Mouse (Mus musculus) neural tube, embryonic 13.5 days (tissue): Measurements from ENCODE around the gene Tenm4. TPM values are rescaled to one million over a fixed set of nuclear protein-coding genes. Genes with fewer than 3 reads are reported as not detected.

ENCODE experiments used
- ATAC-seq: fragments of 200-750 bp; cut with Nextera tagmentation; 2 replicates; pipeline ENCODE4 v1.8.0; 2017; ENCODE audit warnings: low read depth, mild to moderate bottlenecking, moderate TSS enrichment, moderate library complexity
- H3K27ac ChIP-seq: fragments of 300-500 bp; sonication (generic); replicated peaks from 2 replicates; pipeline ENCODE4 v1.5.1; 2015; ENCODE audit warnings: moderate library complexity, mild to moderate bottlenecking, inconsistent platforms
- H3K27me3 ChIP-seq: fragments of 300-500 bp; sonication (generic); 2 replicates; pipeline ENCODE4 v1.6.1; 2015; ENCODE audit warnings: mild to moderate bottlenecking, inconsistent platforms
- H3K36me3 ChIP-seq: fragments of 300-500 bp; sonication (generic); 2 replicates; pipeline ENCODE4 v1.6.1; 2015; ENCODE audit warnings: mild to moderate bottlenecking, inconsistent platforms
- H3K4me1 ChIP-seq: fragments of 300-500 bp; sonication (generic); replicated peaks from 2 replicates; pipeline ENCODE4 v1.6.1; 2015; ENCODE audit warnings: inconsistent platforms
- H3K4me2 ChIP-seq: fragments of 300-500 bp; sonication (generic); 2 replicates; pipeline ENCODE4 v1.6.1; 2015; ENCODE audit warnings: inconsistent platforms, mild to moderate bottlenecking, moderate library complexity
- H3K4me3 ChIP-seq: fragments of 300-500 bp; sonication (generic); 2 replicates; pipeline ENCODE4 v1.5.1; 2015; ENCODE audit warnings: mild to moderate bottlenecking, inconsistent platforms
- H3K9ac ChIP-seq: fragments of 300-500 bp; sonication (generic); 2 replicates; pipeline ENCODE4 v1.6.1; 2015; ENCODE audit warnings: moderate library complexity, mild to moderate bottlenecking, inconsistent platforms
- H3K9me3 ChIP-seq: fragments of 300-500 bp; sonication (generic); 2 replicates; pipeline ENCODE4 v1.6.1; 2016; ENCODE audit warnings: inconsistent platforms
- WGBS: fragments of 180-500 bp; shearing (Covaris S2); methylation state at CpG from one replicate; pipeline ENCODE4 v1.1.7; 2015; 5-methylcytosine and 5-hydroxymethylcytosine counted together
- polyA plus RNA-seq: library from polyadenylated mRNA; unstranded; fragments of >200 nt; fragmentation: Nextera tagmentation; extraction: Ambion mirVana; gene quantifications from 2 replicates; pipeline ENCODE4 v1.2.1, GENCODE M21; 2015

Gene Tenm4
- polyA plus RNA-seq, 1 experiment from 2014 or later: 36.8 TPM

DNA sequence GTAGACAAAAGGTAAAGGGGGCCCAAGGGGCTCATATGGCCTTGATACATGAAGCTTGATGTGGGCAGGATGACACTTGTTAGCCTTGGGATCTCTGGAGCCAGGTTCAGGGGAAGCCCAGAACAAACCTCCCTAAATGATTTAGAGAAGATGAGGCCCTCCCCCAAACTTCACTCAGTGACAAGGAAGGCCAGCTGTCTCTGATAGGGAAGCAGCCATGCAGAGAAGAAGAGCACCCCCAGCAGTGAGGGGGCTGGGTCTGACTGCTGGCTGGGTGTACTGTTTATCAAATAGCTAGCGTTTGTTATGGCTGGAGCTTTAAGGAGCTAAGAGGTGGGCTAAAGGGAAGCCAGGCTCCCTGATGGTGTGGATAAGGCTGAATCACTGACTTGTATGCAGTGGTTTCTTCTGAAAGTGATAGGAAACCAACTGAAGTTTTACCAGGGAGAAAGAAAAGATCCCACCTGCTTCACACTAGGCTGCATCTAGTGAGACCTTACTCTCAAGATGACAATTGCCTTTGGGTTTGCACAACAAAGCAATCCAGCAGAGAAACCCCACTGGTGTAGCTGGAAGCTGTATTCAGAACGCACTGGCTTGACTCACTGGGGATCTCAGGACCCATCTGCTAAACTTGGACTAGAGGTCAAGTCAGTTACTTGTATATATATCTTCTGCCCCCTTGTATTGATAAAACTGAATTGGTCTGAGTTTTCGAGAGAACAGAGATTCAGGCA is 392.5 kb downstream of the Tenm4 start:
- no peak overlapping the region for H3K9ac ChIP-seq
- 26% methylated on average over 3 of the region's 3 CpGs for WGBS
- H3K4me1 ChIP-seq: peaks cover 13% of the 10 kb centered on the region
- H3K9me3 ChIP-seq: no peaks in the 10 kb centered on the region
- no peak for ATAC-seq
- H3K27ac ChIP-seq: no peak overlapping the region
- peaks cover 8% of the 10 kb centered on the region; the same call in 1 of the 2 replicates for H3K27me3 ChIP-seq
- H3K4me3 ChIP-seq: no peak overlapping the region
- no peaks in the 10 kb centered on the region for H3K36me3 ChIP-seq
- no peak overlapping the region for H3K4me2 ChIP-seq

- Histone ChIP-seq H3K27me3 (peaks cover 5% of the 10 kb centered on the region; the same call in 1 of the 2 replicates), H3K4me3 (no peak overlapping the region), H3K4me2 (no peak overlapping the region), H3K36me3 (no peaks in the 10 kb centered on the region), H3K9me3 (no peaks in the 10 kb centered on the region), H3K4me1 (peaks cover 13% of the 10 kb centered on the region), H3K27ac (no peak overlapping the region), H3K9ac (no peak overlapping the region)
- ATAC-seq: no peak
- WGBS: 72% methylated on average over 4 of the region's 4 CpGs
Measured at GRCm38 (mm10) chr7:96565806-96566205, 394.8 kb downstream of the Tenm4 start.

DNA sequence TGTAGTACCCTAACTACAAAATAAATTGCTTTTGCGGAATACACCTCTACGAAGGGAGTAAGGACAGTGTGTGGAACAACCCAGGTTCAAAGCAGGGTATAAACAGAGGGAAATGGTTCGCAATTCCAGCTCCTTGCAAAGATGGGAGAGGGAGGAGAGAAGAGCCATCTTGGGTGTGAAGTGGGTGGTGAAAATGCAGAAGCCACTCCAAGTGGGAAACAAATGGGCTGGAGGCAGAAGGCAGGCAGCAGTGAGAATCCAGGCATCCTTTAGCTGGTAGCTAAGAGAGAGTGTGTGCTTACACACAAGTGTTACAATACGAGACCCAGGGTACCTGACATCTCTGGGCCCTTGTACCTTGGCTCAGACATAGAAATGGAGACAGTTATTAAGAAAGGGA is 395.2 kb downstream of the Tenm4 start:
- 0 out of 2 replicates have a peak, but pooled peaks cover 2% of the 10 kb centered on the region for H3K27me3 ChIP-seq
- no peaks in the 10 kb centered on the region for H3K9me3 ChIP-seq
- no peak overlapping the region for H3K4me3 ChIP-seq
- no peak overlapping the region for H3K4me2 ChIP-seq
- peaks cover 13% of the 10 kb centered on the region for H3K4me1 ChIP-seq
- H3K36me3 ChIP-seq: no peaks in the 10 kb centered on the region
- WGBS: 83% methylated on average over 4 of the region's 4 CpGs
- no peak overlapping the region for H3K9ac ChIP-seq
- H3K27ac ChIP-seq: no peak overlapping the region
- ATAC-seq: no peak

DNA sequence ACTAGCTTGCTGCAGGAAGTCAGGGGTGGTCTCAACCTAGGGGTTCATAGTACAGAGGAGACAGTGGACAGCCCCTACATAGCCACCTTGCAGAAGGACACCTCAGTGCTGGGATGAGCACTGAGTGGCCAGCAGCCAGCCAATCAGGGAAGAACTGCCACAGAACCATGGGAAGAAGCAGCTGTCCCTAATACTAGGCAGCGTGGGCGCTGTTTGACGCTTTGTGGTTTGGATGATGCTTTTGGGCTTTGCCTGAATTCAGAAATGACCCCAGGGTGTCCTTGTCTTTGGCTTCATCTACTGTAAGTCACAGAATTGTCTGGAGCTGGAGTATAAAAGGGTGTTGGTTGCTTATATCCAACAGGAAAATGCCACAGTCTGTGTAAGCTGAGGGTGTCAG is 397.0 kb downstream of the Tenm4 start:
- Histone ChIP-seq H3K27ac (no peak overlapping the region), H3K36me3 (no peaks in the 10 kb centered on the region), H3K4me2 (no peak overlapping the region), H3K4me3 (no peak overlapping the region), H3K4me1 (peaks cover 14% of the 10 kb centered on the region), H3K27me3 (0 out of 2 replicates have a peak, but pooled peaks cover 2% of the 10 kb centered on the region), H3K9me3 (no peaks in the 10 kb centered on the region), H3K9ac (no peak overlapping the region)
- ATAC-seq: no peak
- 77% methylated on average over 3 of the region's 3 CpGs for WGBS

GRCm38 (mm10) chr7:96570965-96571364 is 399.9 kb downstream of the Tenm4 start:
- Histone ChIP-seq H3K9ac (no peak overlapping the region), H3K36me3 (no peaks in the 10 kb centered on the region), H3K27me3 (0 out of 2 replicates have a peak, but pooled peaks cover 2% of the 10 kb centered on the region), H3K4me2 (no peak overlapping the region), H3K27ac (no peak overlapping the region), H3K9me3 (no peaks in the 10 kb centered on the region), H3K4me3 (no peak overlapping the region), H3K4me1 (peaks cover 34% of the 10 kb centered on the region)
- ATAC-seq: no peak

DNA sequence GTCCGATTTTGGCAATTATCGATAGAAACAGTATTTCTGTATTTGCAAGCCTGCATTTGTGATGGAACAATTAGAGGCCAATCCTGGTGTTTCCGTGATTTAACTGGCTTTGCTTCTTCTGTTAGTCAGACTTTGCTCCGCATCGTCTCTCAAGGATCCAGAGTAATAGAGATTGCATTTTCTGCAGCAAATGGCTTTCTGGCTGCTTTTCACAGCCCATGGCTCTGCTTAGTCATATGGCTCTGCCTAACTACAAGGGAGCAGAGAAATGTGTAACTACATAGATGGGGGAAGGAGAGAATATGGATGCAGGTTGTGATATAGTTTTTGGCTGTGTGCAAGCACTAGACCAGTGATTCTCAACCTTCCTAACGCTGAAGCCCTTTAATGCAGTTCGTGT is 401.9 kb downstream of the Tenm4 start:
- H3K9me3 ChIP-seq: no peaks in the 10 kb centered on the region
- 87% methylated on average over 7 of the region's 7 CpGs for WGBS

GRCm38 (mm10) chr7:96575202-96575650 is 404.2 kb downstream of the Tenm4 start:
- Histone ChIP-seq H3K4me3 (no peak overlapping the region), H3K9ac (no peak overlapping the region), H3K27ac (peak overlapping the region; percentile 70), H3K4me2 (no peak overlapping the region), H3K4me1 (peaks cover 47% of the 10 kb centered on the region), H3K27me3 (no peaks in the 10 kb centered on the region), H3K36me3 (no peaks in the 10 kb centered on the region), H3K9me3 (no peaks in the 10 kb centered on the region)
- 29% methylated on average over 7 of the region's 7 CpGs for WGBS
- ATAC-seq: peak; percentile 89

More for the DNA sequence above, 401.9 kb downstream of the Tenm4 start:
- H3K27me3 ChIP-seq: no peaks in the 10 kb centered on the region
- no peak overlapping the region for H3K4me2 ChIP-seq
- no peak for ATAC-seq
- H3K4me3 ChIP-seq: no peak overlapping the region
- no peak overlapping the region for H3K27ac ChIP-seq
- no peaks in the 10 kb centered on the region for H3K36me3 ChIP-seq
- H3K4me1 ChIP-seq: peaks cover 47% of the 10 kb centered on the region
- no peak overlapping the region for H3K9ac ChIP-seq

DNA sequence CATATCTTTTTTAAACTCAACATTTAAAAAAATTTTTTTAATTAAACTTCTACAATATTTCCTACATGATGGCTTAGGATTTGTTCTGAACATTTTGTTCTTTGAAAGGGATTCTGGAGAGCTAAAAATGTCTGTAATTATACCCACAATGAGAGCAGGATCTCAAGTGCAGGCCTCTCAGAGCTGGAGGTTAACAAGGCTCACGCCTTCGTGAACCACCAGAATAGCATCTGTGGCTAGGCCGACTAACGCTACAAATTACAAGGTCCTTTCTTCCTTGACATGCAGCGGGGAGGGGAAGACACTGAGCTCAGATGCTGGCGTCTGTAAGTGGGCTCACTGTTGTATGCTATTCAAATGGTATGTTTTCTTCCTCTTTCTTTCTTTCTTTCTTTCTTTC is 411.7 kb downstream of the Tenm4 start:
- Histone ChIP-seq H3K4me1 (peaks cover 2% of the 10 kb centered on the region), H3K27ac (no peak overlapping the region), H3K36me3 (no peaks in the 10 kb centered on the region), H3K9me3 (no peaks in the 10 kb centered on the region), H3K9ac (no peak overlapping the region), H3K4me2 (no peak overlapping the region), H3K4me3 (no peak overlapping the region), H3K27me3 (no peaks in the 10 kb centered on the region)
- WGBS: 11% methylated on average over 6 of the region's 6 CpGs
- no peak for ATAC-seq

DNA sequence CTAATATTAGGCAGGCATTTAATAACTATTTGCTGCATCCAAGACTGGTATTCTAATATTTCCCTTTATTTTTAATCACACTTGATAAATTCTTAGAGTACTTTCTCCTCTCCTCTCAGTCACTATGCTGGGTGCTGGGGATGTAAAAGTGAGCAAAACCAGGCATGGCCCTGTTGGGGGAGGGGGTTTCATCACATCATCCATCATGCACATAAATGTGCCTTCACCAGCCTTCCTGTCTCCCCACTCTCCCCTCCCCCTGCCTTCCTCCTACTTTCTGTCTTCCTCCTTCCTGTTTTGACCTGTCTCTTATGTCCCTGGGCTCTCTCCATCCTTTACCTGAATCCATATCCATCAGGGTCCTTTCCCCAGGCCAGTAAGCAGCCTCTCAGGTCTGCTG is 416.4 kb downstream of the Tenm4 start:
- Histone ChIP-seq H3K27me3 (no peaks in the 10 kb centered on the region), H3K36me3 (no peaks in the 10 kb centered on the region), H3K27ac (no peak overlapping the region), H3K4me3 (no peak overlapping the region), H3K9me3 (no peaks in the 10 kb centered on the region), H3K4me2 (no peak overlapping the region), H3K4me1 (no peaks in the 10 kb centered on the region; the same call in 1 of the 2 replicates), H3K9ac (no peak overlapping the region)
- no peak for ATAC-seq

DNA sequence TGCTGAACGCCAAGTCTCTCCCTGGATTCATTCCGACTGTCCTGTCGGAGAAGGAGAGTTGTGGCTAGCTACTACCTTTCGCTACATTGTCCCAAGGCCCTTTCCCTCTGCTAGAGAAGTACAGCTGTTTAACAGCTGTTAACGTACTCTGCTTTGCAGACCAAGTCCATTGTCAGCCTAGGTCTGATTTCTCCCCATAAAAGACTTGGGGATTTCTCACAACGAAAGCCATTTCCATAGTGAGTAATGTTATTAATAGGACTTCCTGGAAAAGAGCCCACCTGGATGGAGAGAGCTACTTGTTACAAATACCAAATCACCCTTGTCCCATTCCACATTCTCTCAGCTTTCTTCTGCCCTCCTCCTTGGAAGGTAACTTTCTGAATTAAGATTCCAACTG is 417.5 kb downstream of the Tenm4 start:
- Histone ChIP-seq H3K9ac (no peak overlapping the region), H3K4me3 (no peak overlapping the region), H3K27me3 (no peaks in the 10 kb centered on the region), H3K9me3 (no peaks in the 10 kb centered on the region), H3K27ac (no peak overlapping the region), H3K4me1 (no peaks in the 10 kb centered on the region), H3K4me2 (no peak overlapping the region), H3K36me3 (no peaks in the 10 kb centered on the region)
- 90% methylated on average over 6 of the region's 6 CpGs for whole genome bisulfite sequencing
- ATAC-seq: no peak

GRCm38 (mm10) chr7:96595535-96596295 is 424.7 kb downstream of the Tenm4 start:
- H3K4me3 ChIP-seq: no peak overlapping the region
- WGBS: 46% methylated on average over 9 of the region's 9 CpGs
- no peak overlapping the region for H3K4me2 ChIP-seq
- no peak overlapping the region; the same call in 1 of the 2 replicates for H3K27ac ChIP-seq
- no peaks in the 10 kb centered on the region for H3K27me3 ChIP-seq
- peak; percentile 81 for ATAC-seq
- no peak overlapping the region for H3K9ac ChIP-seq
- H3K4me1 ChIP-seq: peaks cover 19% of the 10 kb centered on the region
- H3K36me3 ChIP-seq: no peaks in the 10 kb centered on the region
- H3K9me3 ChIP-seq: no peaks in the 10 kb centered on the region

DNA sequence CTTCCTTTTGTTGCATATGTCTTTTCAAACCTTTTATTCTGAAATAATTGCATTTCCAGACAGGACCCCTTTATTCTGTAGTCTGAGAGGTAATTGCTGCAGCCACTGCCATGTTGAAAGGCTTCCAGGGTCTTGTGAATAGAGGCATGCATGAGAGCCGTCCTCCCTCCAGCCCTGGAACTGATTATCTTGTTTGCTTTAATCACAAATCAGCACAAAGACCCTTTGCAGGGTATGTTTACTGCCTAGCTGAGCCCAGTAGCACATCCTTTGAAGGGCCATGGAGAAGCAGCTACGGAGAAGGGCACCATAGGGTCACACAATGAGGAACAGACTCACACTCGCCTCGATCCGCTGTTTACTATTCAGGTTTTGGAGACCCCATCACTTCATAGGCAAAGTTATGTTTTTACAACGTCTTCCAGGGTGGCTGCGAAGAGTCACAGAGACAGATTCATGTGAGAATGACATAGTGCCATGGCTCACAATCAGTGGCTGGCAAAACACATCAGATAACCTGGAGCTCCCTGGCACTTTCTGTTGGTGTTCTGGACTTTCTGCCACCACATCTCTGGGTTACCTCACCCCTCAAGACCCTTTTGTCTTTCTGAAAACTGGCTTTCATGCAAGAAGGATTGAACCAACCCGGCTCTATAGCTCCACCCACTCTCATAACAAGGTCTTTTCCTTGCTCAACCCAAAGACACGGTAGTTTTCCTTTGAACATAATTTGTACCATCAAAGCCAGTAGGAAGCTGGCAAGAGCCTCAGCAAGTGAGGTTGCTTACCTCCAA is 425.6 kb downstream of the Tenm4 start:
- peaks cover 19% of the 10 kb centered on the region for H3K4me1 ChIP-seq
- H3K27ac ChIP-seq: no peak overlapping the region; the same call in 1 of the 2 replicates
- no peak overlapping the region for H3K9ac ChIP-seq
- 35% methylated on average over 9 of the region's 9 CpGs for WGBS
- no peak overlapping the region for H3K4me2 ChIP-seq
- no peak overlapping the region for H3K4me3 ChIP-seq
- no peaks in the 10 kb centered on the region for H3K36me3 ChIP-seq
- no peak for ATAC-seq
- H3K9me3 ChIP-seq: no peaks in the 10 kb centered on the region
- H3K27me3 ChIP-seq: no peaks in the 10 kb centered on the region
